Mouse (Mus musculus) liver, embryonic 12.5 days (tissue): ENCODE measurements around the gene Hcst. TPM values are rescaled to one million over a fixed set of nuclear protein-coding genes. Genes with fewer than 3 reads are reported as not detected.

ENCODE experiments used
- ATAC-seq: fragments of 200-750 bp; cut with Nextera tagmentation; 2 replicates; pipeline ENCODE4 v1.8.0; 2017; ENCODE audit warnings: moderate number of reproducible peaks, mild to moderate bottlenecking, moderate library complexity
- H3K27ac ChIP-seq: fragments of 300-500 bp; sonication (generic); 2 replicates; pipeline ENCODE4 v1.5.1; 2016; ENCODE audit warnings: mild to moderate bottlenecking
- H3K27me3 ChIP-seq: fragments of 300-500 bp; sonication (generic); replicated peaks from 2 replicates; pipeline ENCODE4 v1.6.1; 2016; ENCODE audit warnings: mild to moderate bottlenecking, moderate library complexity
- H3K36me3 ChIP-seq: fragments of 300-500 bp; sonication (generic); 2 replicates; pipeline ENCODE4 v1.6.1; 2016; ENCODE audit warnings: mild to moderate bottlenecking, moderate library complexity
- H3K4me1 ChIP-seq: fragments of 300-500 bp; sonication (generic); 2 replicates; pipeline ENCODE4 v1.6.1; 2016
- H3K4me2 ChIP-seq: fragments of 300-500 bp; sonication (generic); 2 replicates; pipeline ENCODE4 v1.6.1; 2016; ENCODE audit warnings: mild to moderate bottlenecking, moderate library complexity
- H3K4me3 ChIP-seq: fragments of 300-500 bp; sonication (generic); 2 replicates; pipeline ENCODE4 v1.5.1; 2016; ENCODE audit warnings: mild to moderate bottlenecking, moderate library complexity
- H3K9ac ChIP-seq: fragments of 300-500 bp; sonication (generic); 2 replicates; pipeline ENCODE4 v1.6.1; 2016; ENCODE audit warnings: mild to moderate bottlenecking, moderate library complexity
- H3K9me3 ChIP-seq: fragments of 300-500 bp; sonication (generic); replicated peaks from 2 replicates; pipeline ENCODE4 v1.6.1; 2016; ENCODE audit warnings: mild to moderate bottlenecking, moderate library complexity
- WGBS: fragments of 180-500 bp; shearing (Covaris S2); methylation state at CpG from one replicate; pipeline ENCODE4 v1.1.7; 2016; ENCODE audit not compliant: insufficient replicate concordance; 5-methylcytosine and 5-hydroxymethylcytosine counted together
- polyA plus RNA-seq: library from polyadenylated mRNA; unstranded; fragments of >200 nt; fragmentation: Nextera tagmentation; extraction: Ambion mirVana; gene quantifications from 2 replicates; pipeline ENCODE4 v1.2.1, GENCODE M21; 2016

Hcst gene
- polyA plus RNA-seq: 3.0 and 4.1 TPM in 2 replicates

GRCm38 (mm10) chr7:30419561-30420499 is at the start of gene Hcst:
Hcst (minus strand) TSS chr7:30419854.
- ATAC-seq: no peak
- Histone ChIP-seq H3K36me3 (peaks cover 9% of the 10 kb centered on the region), H3K4me3 (0 out of 2 replicates have a peak within 1 kb of the TSS, but pooled peaks have one; percentile 16), H3K4me1 (peaks cover 42% of the 10 kb centered on the region), H3K9me3 (no peaks in the 10 kb centered on the region), H3K27ac (peak within 1 kb of the TSS; percentile 50), H3K9ac (no peak within 1 kb of the TSS), H3K4me2 (peak within 1 kb of the TSS; percentile 95), H3K27me3 (peaks cover 10% of the 10 kb centered on the region; the same call in 1 of the 2 replicates)
- WGBS: 16% methylated on average over 10 of the region's 10 CpGs

- Histone ChIP-seq H3K36me3 (no peaks in the 10 kb centered on the region), H3K9ac (no peak overlapping the region), H3K27ac (no peak overlapping the region), H3K4me1 (no peaks in the 10 kb centered on the region), H3K4me3 (no peak overlapping the region), H3K27me3 (peaks cover 89% of the 10 kb centered on the region), H3K4me2 (no peak overlapping the region), H3K9me3 (no peaks in the 10 kb centered on the region)
- no peak for ATAC-seq
- WGBS: 12% methylated on average over 6 of the region's 6 CpGs
Measured at GRCm38 (mm10) chr7:30464816-30465300, 45.2 kb upstream of the Hcst start.

GRCm38 (mm10) chr7:30463996-30464395 is 44.3 kb upstream of the Hcst start:
- no peaks in the 10 kb centered on the region for H3K9me3 ChIP-seq
- ATAC-seq: no peak
- H3K4me3 ChIP-seq: no peak overlapping the region
- no peaks in the 10 kb centered on the region for H3K36me3 ChIP-seq
- H3K27ac ChIP-seq: no peak overlapping the region
- no peaks in the 10 kb centered on the region for H3K4me1 ChIP-seq
- no peak overlapping the region for H3K4me2 ChIP-seq
- 18% methylated on average over 4 of the region's 4 CpGs for WGBS
- H3K27me3 ChIP-seq: peaks cover 97% of the 10 kb centered on the region
- no peak overlapping the region for H3K9ac ChIP-seq

- 23% methylated on average over 7 of the region's 7 CpGs for WGBS
- H3K36me3 ChIP-seq: no peaks in the 10 kb centered on the region
- H3K4me3 ChIP-seq: no peak overlapping the region
- H3K27ac ChIP-seq: no peak overlapping the region
- no peaks in the 10 kb centered on the region for H3K9me3 ChIP-seq
- peaks cover 100% of the 10 kb centered on the region for H3K27me3 ChIP-seq
- ATAC-seq: no peak
- no peak overlapping the region for H3K9ac ChIP-seq
- no peak overlapping the region for H3K4me2 ChIP-seq
- no peaks in the 10 kb centered on the region for H3K4me1 ChIP-seq
Measured at GRCm38 (mm10) chr7:30463568-30463967, 43.9 kb upstream of the Hcst start.

GRCm38 (mm10) chr7:30459484-30459883 is 39.8 kb upstream of the Hcst start:
- Histone ChIP-seq H3K27ac (no peak overlapping the region), H3K9ac (no peak overlapping the region), H3K4me3 (no peak overlapping the region), H3K36me3 (no peaks in the 10 kb centered on the region), H3K27me3 (peaks cover 99% of the 10 kb centered on the region), H3K4me1 (no peaks in the 10 kb centered on the region), H3K4me2 (no peak overlapping the region), H3K9me3 (no peaks in the 10 kb centered on the region)
- WGBS: 49% methylated on average over 6 of the region's 6 CpGs
- no peak for ATAC-seq

- ATAC-seq: no peak
- no peak within 1 kb of the TSS for H3K9ac ChIP-seq
- H3K4me3 ChIP-seq: no peak within 1 kb of the TSS
- peaks cover 6% of the 10 kb centered on the region for H3K4me1 ChIP-seq
- H3K4me2 ChIP-seq: peak within 1 kb of the TSS; percentile 4; the same call in 1 of the 2 replicates
- 3% methylated on average over 16 of the region's 16 CpGs for WGBS
- H3K9me3 ChIP-seq: no peaks in the 10 kb centered on the region
- no peaks in the 10 kb centered on the region for H3K36me3 ChIP-seq
- H3K27me3 ChIP-seq: peaks cover 99% of the 10 kb centered on the region
- no peak within 1 kb of the TSS for H3K27ac ChIP-seq
Measured at GRCm38 (mm10) chr7:30457629-30458330, 38.1 kb upstream of the Hcst start, which contains the start of the genes Kirrel2 and Nphs1. Kirrel2 (minus strand) TSS chr7:30457690. Nphs1 (plus strand) TSS chr7:30458315.

- Histone ChIP-seq H3K9ac (no peak overlapping the region), H3K9me3 (no peaks in the 10 kb centered on the region), H3K4me2 (peak overlapping the region; percentile 4; the same call in 1 of the 2 replicates), H3K4me1 (peaks cover 6% of the 10 kb centered on the region), H3K27me3 (peaks cover 98% of the 10 kb centered on the region), H3K4me3 (no peak overlapping the region), H3K27ac (no peak overlapping the region), H3K36me3 (no peaks in the 10 kb centered on the region)
- no peak for ATAC-seq
- WGBS: 3% methylated on average over 31 of the region's 31 CpGs
Measured at GRCm38 (mm10) chr7:30456911-30457628, 37.4 kb upstream of the Hcst start.

GRCm38 (mm10) chr7:30456487-30456886 is 36.8 kb upstream of the Hcst start:
- Histone ChIP-seq H3K36me3 (no peaks in the 10 kb centered on the region), H3K27ac (no peak overlapping the region), H3K27me3 (peaks cover 97% of the 10 kb centered on the region), H3K4me1 (peaks cover 6% of the 10 kb centered on the region), H3K4me3 (no peak overlapping the region), H3K9ac (no peak overlapping the region), H3K4me2 (peak overlapping the region; percentile 4; the same call in 1 of the 2 replicates), H3K9me3 (no peaks in the 10 kb centered on the region)
- WGBS: 5% methylated on average over 9 of the region's 9 CpGs
- ATAC-seq: no peak

GRCm38 (mm10) chr7:30454259-30454658 is 34.6 kb upstream of the Hcst start:
- peak overlapping the region; percentile 49 for H3K4me2 ChIP-seq
- no peak overlapping the region for H3K9ac ChIP-seq
- peaks cover 6% of the 10 kb centered on the region for H3K4me1 ChIP-seq
- no peak for ATAC-seq
- no peak overlapping the region for H3K4me3 ChIP-seq
- H3K27ac ChIP-seq: no peak overlapping the region
- peaks cover 93% of the 10 kb centered on the region for H3K27me3 ChIP-seq
- no peaks in the 10 kb centered on the region for H3K9me3 ChIP-seq
- no peaks in the 10 kb centered on the region for H3K36me3 ChIP-seq
- 13% methylated on average over 6 of the region's 6 CpGs for WGBS

- Histone ChIP-seq H3K9ac (no peak overlapping the region), H3K9me3 (no peaks in the 10 kb centered on the region), H3K4me3 (peak overlapping the region; percentile 8; the same call in 1 of the 2 replicates), H3K27ac (no peak overlapping the region), H3K27me3 (peaks cover 88% of the 10 kb centered on the region), H3K36me3 (no peaks in the 10 kb centered on the region), H3K4me2 (peak overlapping the region; percentile 49), H3K4me1 (peaks cover 6% of the 10 kb centered on the region)
- peak; percentile 52; the same call in 1 of the 2 replicates for ATAC-seq
- 2% methylated on average over 25 of the region's 25 CpGs for WGBS
Measured at GRCm38 (mm10) chr7:30453766-30454165, 34.1 kb upstream of the Hcst start.

- Histone ChIP-seq H3K4me3 (0 out of 2 replicates have a peak overlapping the region, but pooled peaks have one; percentile 8), H3K36me3 (no peaks in the 10 kb centered on the region), H3K9me3 (no peaks in the 10 kb centered on the region), H3K9ac (no peak overlapping the region), H3K27me3 (peaks cover 84% of the 10 kb centered on the region), H3K4me2 (peak overlapping the region; percentile 49), H3K27ac (no peak overlapping the region), H3K4me1 (peaks cover 6% of the 10 kb centered on the region)
- 18% methylated on average over 25 of the region's 25 CpGs for WGBS
- no peak for ATAC-seq
Measured at GRCm38 (mm10) chr7:30453327-30453726, 33.7 kb upstream of the Hcst start.
